Mouse (Mus musculus) kidney, embryonic 16.5 days (tissue): ENCODE measurements at regions not wholly inside any gene's neighbourhood (a gene's known extent, or its start where the extent isn't known, plus 50 kb on each side); places are given as distances from the start of the nearest gene placed in this dataset.

Experiments
- ATAC-seq: fragments of 200-750 bp; cut with Nextera tagmentation; 2 replicates; pipeline ENCODE4 v1.8.0; 2017; ENCODE audit warnings: moderate TSS enrichment; ENCODE audit not compliant: low FRiP score, low TSS enrichment
- H3K27ac ChIP-seq: fragments of 300-500 bp; sonication (generic); 2 replicates; pipeline ENCODE4 v1.5.1; 2014; ENCODE audit warnings: low read length
- H3K27me3 ChIP-seq: fragments of 300-500 bp; sonication (generic); 2 replicates; pipeline ENCODE4 v1.6.1; 2014; ENCODE audit warnings: low read length, control low read depth, mixed read lengths; ENCODE audit not compliant: insufficient read depth
- H3K36me3 ChIP-seq: fragments of 300-500 bp; sonication (generic); 2 replicates; pipeline ENCODE4 v1.6.1; 2014; ENCODE audit warnings: low read length, control low read depth, mixed read lengths; ENCODE audit not compliant: insufficient read depth
- H3K4me1 ChIP-seq: fragments of 300-500 bp; sonication (generic); 2 replicates; pipeline ENCODE4 v1.6.1; 2014; ENCODE audit warnings: low read length, control low read depth, mixed read lengths; ENCODE audit not compliant: insufficient read depth
- H3K4me2 ChIP-seq: fragments of 300-500 bp; sonication (generic); replicated peaks from 2 replicates; pipeline ENCODE4 v1.6.1; 2014; ENCODE audit warnings: low read depth, low read length
- H3K4me3 ChIP-seq: fragments of 300-500 bp; sonication (generic); 2 replicates; pipeline ENCODE4 v1.5.1; 2014; ENCODE audit warnings: mild to moderate bottlenecking, low read length
- H3K9ac ChIP-seq: fragments of 300-500 bp; sonication (generic); replicated peaks from 2 replicates; pipeline ENCODE4 v1.6.1; 2014; ENCODE audit warnings: low read length
- H3K9me3 ChIP-seq: fragments of 300-500 bp; sonication (generic); 2 replicates; pipeline ENCODE4 v1.6.1; 2016; ENCODE audit warnings: low read length, control low read depth
- WGBS: fragments of 180-500 bp; shearing (Covaris S2); extraction: QIAGEN DNeasy Blood & Tissue Kit; methylation state at CpG from one replicate; pipeline ENCODE4 v1.1.7; 2014; 5-methylcytosine and 5-hydroxymethylcytosine counted together

- Histone ChIP-seq H3K9me3 (no peaks in the 10 kb centered on the region), H3K36me3 (no peaks in the 10 kb centered on the region), H3K4me3 (no peak overlapping the region), H3K4me2 (no peak overlapping the region), H3K9ac (no peak overlapping the region), H3K4me1 (no peaks in the 10 kb centered on the region), H3K27ac (no peak overlapping the region), H3K27me3 (no peaks in the 10 kb centered on the region)
- ATAC-seq: no peak
- 83% methylated on average over 3 of the region's 3 CpGs for WGBS
These were observed 66.0 kb upstream of the Ptger4 start for GRCm38 (mm10) chr15:5310035-5310434.

- H3K27me3 ChIP-seq: no peaks in the 10 kb centered on the region
- WGBS: 67% methylated on average over 2 of the region's 2 CpGs
- ATAC-seq: no peak
- no peaks in the 10 kb centered on the region for H3K9me3 ChIP-seq
- no peaks in the 10 kb centered on the region for H3K4me1 ChIP-seq
- H3K36me3 ChIP-seq: no peaks in the 10 kb centered on the region
- no peak overlapping the region for H3K27ac ChIP-seq
- no peak overlapping the region for H3K9ac ChIP-seq
- no peak overlapping the region for H3K4me3 ChIP-seq
- H3K4me2 ChIP-seq: no peak overlapping the region
These were observed 58.4 kb upstream of the Ptger4 start for GRCm38 (mm10) chr15:5302403-5302802.

DNA sequence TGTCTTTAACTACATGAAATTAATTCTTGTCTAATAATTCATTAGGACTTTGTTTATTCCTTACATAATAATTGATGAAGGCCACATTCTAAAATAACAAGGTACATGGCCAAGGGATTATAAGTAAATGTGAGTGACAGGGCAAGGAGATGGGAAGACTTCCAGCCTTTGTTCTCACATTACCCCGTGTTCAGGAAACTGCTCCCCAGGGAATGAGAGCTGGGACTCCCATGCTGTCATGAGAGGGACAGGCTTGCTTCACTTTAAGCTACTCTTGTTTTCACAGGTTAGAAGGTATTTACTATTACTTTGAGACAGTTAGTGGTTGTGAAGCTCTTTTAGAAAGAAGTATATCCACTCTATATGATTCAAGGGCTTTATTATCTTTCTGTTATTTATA, 55.8 kb upstream of the Ptger4 start:
- WGBS: 21% methylated on average over 1 of the region's 1 CpGs

DNA sequence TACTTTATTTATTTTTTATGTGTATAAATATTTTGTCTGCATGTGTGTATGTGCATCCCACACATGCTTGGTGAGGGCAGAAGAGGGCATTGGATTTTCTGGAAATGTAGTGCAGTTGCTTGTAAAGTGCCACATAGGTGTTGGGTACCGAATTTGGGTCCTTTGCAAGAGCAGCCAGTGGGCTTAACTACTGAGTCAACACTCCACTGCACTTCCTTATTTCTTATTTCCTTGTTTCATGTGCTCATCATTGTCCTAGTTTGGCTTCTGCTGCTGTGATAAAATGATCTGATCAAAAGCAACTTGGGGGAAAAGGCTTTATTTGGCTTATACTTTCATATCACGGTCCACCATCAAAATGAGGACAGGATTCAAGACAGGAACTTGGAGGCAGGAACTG, 53.0 kb upstream of the Ptger4 start:
- no peaks in the 10 kb centered on the region for H3K27me3 ChIP-seq
- 87% methylated on average over 2 of the region's 2 CpGs for WGBS
- ATAC-seq: no peak

More for the DNA sequence above, 55.8 kb upstream of the Ptger4 start:
- Histone ChIP-seq H3K27ac (no peak overlapping the region), H3K4me3 (no peak overlapping the region), H3K36me3 (no peaks in the 10 kb centered on the region), H3K9ac (no peak overlapping the region), H3K4me1 (no peaks in the 10 kb centered on the region), H3K4me2 (no peak overlapping the region), H3K27me3 (no peaks in the 10 kb centered on the region), H3K9me3 (peaks cover 3% of the 10 kb centered on the region)
- no peak for ATAC-seq

More for the DNA sequence above, 53.0 kb upstream of the Ptger4 start:
- H3K4me1 ChIP-seq: no peaks in the 10 kb centered on the region
- no peaks in the 10 kb centered on the region for H3K36me3 ChIP-seq
- no peak overlapping the region for H3K4me3 ChIP-seq
- H3K4me2 ChIP-seq: no peak overlapping the region
- H3K27ac ChIP-seq: no peak overlapping the region
- H3K9me3 ChIP-seq: peaks cover 3% of the 10 kb centered on the region
- H3K9ac ChIP-seq: no peak overlapping the region
